Mouse (Mus musculus) hindbrain, embryonic 13.5 days (tissue): Measurements from ENCODE around the gene Akap12. TPM values are rescaled to one million over a fixed set of nuclear protein-coding genes. Genes with fewer than 3 reads are reported as not detected.

Experiments
- ATAC-seq: fragments of 200-750 bp; cut with Nextera tagmentation; 2 replicates; pipeline ENCODE4 v1.8.0; 2017; ENCODE audit warnings: moderate TSS enrichment; ENCODE audit not compliant: low FRiP score
- H3K27ac ChIP-seq: fragments of 300-500 bp; sonication (generic); 2 replicates; pipeline ENCODE4 v1.5.1; 2015; ENCODE audit warnings: inconsistent platforms, mild to moderate bottlenecking, moderate library complexity
- H3K27me3 ChIP-seq: fragments of 300-500 bp; sonication (generic); 2 replicates; pipeline ENCODE4 v1.6.1; 2015; ENCODE audit warnings: mild to moderate bottlenecking, inconsistent platforms
- H3K36me3 ChIP-seq: fragments of 300-500 bp; sonication (generic); 2 replicates; pipeline ENCODE4 v1.6.1; 2015; ENCODE audit warnings: mild to moderate bottlenecking, inconsistent platforms
- H3K4me1 ChIP-seq: fragments of 300-500 bp; sonication (generic); replicated peaks from 2 replicates; pipeline ENCODE4 v1.6.1; 2015; ENCODE audit warnings: inconsistent platforms
- H3K4me2 ChIP-seq: fragments of 300-500 bp; sonication (generic); 2 replicates; pipeline ENCODE4 v1.6.1; 2015; ENCODE audit warnings: inconsistent platforms, mild to moderate bottlenecking, moderate library complexity
- H3K4me3 ChIP-seq: fragments of 300-500 bp; sonication (generic); 2 replicates; pipeline ENCODE4 v1.5.1; 2015; ENCODE audit warnings: mild to moderate bottlenecking, inconsistent platforms
- H3K9ac ChIP-seq: fragments of 300-500 bp; sonication (generic); 2 replicates; pipeline ENCODE4 v1.6.1; 2015; ENCODE audit warnings: mild to moderate bottlenecking, inconsistent platforms
- H3K9me3 ChIP-seq: fragments of 300-500 bp; sonication (generic); 2 replicates; pipeline ENCODE4 v1.6.1; 2016; ENCODE audit warnings: inconsistent platforms
- WGBS: fragments of 180-500 bp; shearing (Covaris S2); methylation state at CpG from one replicate; pipeline ENCODE4 v1.1.7; 2015; 5-methylcytosine and 5-hydroxymethylcytosine counted together
- polyA plus RNA-seq: library from polyadenylated mRNA; unstranded; fragments of >200 nt; fragmentation: Nextera tagmentation; extraction: Ambion mirVana; gene quantifications from 2 replicates; pipeline ENCODE4 v1.2.1, GENCODE M21; 2015

Gene Akap12
- polyA plus RNA-seq, 1 experiment from 2014 or later = 47.8 TPM

DNA sequence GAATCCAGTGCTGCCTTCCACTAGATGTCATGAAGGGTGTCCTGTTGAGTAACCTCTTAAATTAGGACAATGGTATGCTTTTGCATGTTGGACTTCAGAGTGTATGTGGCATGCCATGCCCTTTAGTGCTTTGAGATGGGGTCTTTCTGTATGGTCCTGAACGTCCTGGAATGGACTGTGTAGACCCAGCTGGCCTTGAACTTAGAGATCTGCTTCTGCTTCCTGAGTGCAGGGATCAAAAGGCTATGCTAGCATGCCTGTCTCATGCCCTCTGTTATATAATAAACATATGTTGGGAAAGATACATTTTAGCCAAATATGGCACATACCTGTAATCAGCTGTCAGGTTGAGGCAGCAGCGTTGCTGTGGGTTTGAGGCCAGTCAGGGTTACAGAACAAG, 124.4 kb downstream of the Akap12 start:
- ATAC-seq = no peak
- Histone ChIP-seq H3K9me3 (no peaks in the 10 kb centered on the region), H3K27ac (no peak overlapping the region), H3K4me1 (peaks cover 49% of the 10 kb centered on the region), H3K9ac (peak overlapping the region; percentile 55), H3K4me2 (peak overlapping the region; percentile 94), H3K36me3 (0 out of 2 replicates have a peak, but pooled peaks cover 3% of the 10 kb centered on the region), H3K4me3 (peak overlapping the region; percentile 14; the same call in 1 of the 2 replicates), H3K27me3 (no peaks in the 10 kb centered on the region)
- 64% methylated on average over 2 of the region's 2 CpGs for WGBS

DNA sequence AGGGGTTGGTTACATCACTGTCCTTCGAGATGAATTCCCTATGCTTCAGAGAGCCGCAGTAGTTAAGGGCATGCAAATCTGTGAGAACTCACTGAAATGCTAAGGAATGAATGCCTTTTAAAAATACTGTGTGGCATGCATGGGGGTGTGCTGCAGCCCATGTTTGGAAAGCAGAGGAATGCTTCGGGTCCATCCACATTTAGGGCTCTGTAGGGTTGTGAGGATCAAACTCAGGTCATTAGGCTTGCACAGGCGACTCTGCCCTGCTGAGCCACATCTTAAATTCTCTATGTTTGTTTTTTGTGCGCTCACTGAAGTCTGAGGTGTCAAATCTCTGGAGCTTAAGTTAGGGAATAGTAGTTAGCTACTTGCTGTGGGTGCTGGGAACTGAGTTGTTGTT, 124.9 kb downstream of the Akap12 start:
- H3K27me3 ChIP-seq = no peaks in the 10 kb centered on the region
- no peak for ATAC-seq
- 78% methylated on average over 5 of the region's 5 CpGs for WGBS
- H3K4me2 ChIP-seq = peak overlapping the region; percentile 94; the same call in 1 of the 2 replicates
- 0 out of 2 replicates have a peak, but pooled peaks cover 3% of the 10 kb centered on the region for H3K36me3 ChIP-seq
- peak overlapping the region; percentile 19; the same call in 1 of the 2 replicates for H3K27ac ChIP-seq
- H3K4me1 ChIP-seq = peaks cover 44% of the 10 kb centered on the region
- 0 out of 2 replicates have a peak overlapping the region, but pooled peaks have one; percentile 15 for H3K9ac ChIP-seq
- no peaks in the 10 kb centered on the region for H3K9me3 ChIP-seq
- peak overlapping the region; percentile 2; the same call in 1 of the 2 replicates for H3K4me3 ChIP-seq

DNA sequence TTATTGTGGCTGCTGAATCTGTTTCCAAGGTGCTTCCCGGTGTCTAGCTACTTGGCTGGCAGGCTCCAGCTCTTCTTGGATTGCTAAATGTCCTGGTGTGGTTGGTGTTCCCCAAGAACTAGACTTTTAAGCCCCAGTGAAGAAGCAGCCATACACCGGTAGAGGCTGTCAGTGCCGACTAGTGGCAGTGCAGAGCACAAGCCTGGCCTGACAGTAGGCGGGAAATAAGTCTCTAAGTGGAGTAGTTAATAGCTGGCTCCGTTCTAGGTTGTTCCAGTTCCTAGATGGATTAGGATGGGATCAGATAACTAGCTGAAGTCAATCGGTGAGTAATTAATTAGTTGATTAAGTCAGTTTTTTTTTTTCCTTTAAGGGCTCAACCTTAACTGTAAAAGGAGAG, 125.7 kb downstream of the Akap12 start:
- Histone ChIP-seq H3K36me3 (peaks cover 6% of the 10 kb centered on the region), H3K9ac (no peak overlapping the region), H3K4me3 (no peak overlapping the region), H3K4me2 (peak overlapping the region; percentile 94; the same call in 1 of the 2 replicates), H3K4me1 (peaks cover 43% of the 10 kb centered on the region), H3K27me3 (no peaks in the 10 kb centered on the region), H3K27ac (no peak overlapping the region), H3K9me3 (no peaks in the 10 kb centered on the region)
- 62% methylated on average over 6 of the region's 6 CpGs for WGBS
- no peak for ATAC-seq

DNA sequence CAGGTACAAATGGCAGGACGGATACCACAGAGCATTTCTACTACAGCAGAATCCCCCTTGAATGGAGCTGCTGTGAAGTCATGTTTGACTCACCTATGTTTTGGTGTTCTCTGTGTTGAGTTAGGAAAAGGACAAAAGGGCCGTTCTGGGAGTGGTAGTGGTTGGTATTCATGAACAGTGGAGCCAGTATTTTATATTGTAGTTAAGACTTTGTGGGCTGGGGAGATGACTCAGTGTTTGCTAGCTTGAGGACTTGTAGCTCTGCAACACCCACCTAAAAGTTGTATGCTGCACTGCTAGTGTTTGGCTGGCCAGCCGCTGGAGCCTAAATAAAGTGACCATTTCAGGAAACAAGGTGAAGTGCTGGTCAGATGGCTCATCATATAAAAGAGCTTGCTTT, 129.1 kb downstream of the Akap12 start:
- WGBS = 93% methylated on average over 3 of the region's 3 CpGs
- peaks cover 20% of the 10 kb centered on the region for H3K36me3 ChIP-seq
- H3K4me3 ChIP-seq = no peak overlapping the region
- H3K9ac ChIP-seq = no peak overlapping the region
- no peak for ATAC-seq
- no peak overlapping the region for H3K4me2 ChIP-seq
- no peaks in the 10 kb centered on the region for H3K27me3 ChIP-seq
- peaks cover 27% of the 10 kb centered on the region for H3K4me1 ChIP-seq
- H3K9me3 ChIP-seq = no peaks in the 10 kb centered on the region
- no peak overlapping the region for H3K27ac ChIP-seq

DNA sequence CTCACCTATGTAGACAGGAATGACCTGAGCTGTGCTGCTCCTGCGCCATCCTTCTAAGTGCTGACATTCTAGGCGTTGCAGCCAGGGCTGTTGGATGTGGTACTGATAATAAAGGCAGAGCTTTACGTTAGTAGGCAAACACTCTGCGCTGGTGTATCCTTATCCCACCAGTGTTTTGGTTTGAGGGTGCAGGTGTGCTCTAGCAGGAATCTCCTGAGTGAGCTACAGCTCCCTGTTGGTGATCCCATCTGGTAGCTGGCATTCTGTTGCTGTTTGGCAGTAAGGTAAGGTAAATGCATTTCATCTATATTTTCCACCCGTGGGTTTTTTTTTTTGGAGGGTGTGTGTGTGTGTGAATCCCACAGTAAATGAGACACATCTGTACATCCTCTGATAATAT, 131.9 kb downstream of the Akap12 start:
- ATAC-seq = no peak
- H3K4me2 ChIP-seq = no peak overlapping the region
- no peak overlapping the region for H3K9ac ChIP-seq
- 0 out of 2 replicates have a peak, but pooled peaks cover 3% of the 10 kb centered on the region for H3K4me1 ChIP-seq
- H3K4me3 ChIP-seq = no peak overlapping the region
- no peaks in the 10 kb centered on the region for H3K9me3 ChIP-seq
- 90% methylated on average over 5 of the region's 5 CpGs for WGBS
- peaks cover 26% of the 10 kb centered on the region for H3K36me3 ChIP-seq
- no peaks in the 10 kb centered on the region for H3K27me3 ChIP-seq
- no peak overlapping the region for H3K27ac ChIP-seq

DNA sequence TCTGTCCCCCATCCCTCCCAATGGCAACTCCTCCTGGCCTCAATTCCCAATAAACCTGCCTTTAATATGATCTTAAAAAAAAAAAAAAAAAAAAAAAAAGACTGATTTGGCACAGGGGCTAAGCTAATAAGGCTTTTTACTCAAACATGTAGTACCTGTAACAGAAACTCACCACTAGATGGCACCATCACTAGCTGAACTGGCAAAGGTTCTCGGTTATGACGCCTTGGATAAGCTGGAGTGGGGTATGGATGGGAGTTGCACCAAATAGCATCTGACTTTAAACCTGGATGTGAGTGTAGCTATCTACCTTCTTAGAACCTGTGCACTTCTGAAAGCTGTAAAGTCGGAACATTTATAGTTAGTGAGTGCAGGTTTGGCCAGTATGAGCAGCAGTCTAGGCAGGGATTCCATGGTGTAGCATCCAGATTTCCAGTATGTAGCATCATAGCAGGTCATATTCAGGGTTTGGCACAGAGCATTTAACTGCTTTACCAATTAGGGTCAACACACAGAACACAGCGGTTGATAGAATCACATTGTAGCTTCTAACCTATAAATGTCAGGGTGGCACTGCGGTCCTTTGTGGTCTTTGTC, 138.8 kb downstream of the Akap12 start:
- Histone ChIP-seq H3K36me3 (peaks cover 50% of the 10 kb centered on the region), H3K4me1 (no peaks in the 10 kb centered on the region), H3K9me3 (no peaks in the 10 kb centered on the region), H3K9ac (no peak overlapping the region), H3K4me2 (no peak overlapping the region), H3K4me3 (no peak overlapping the region), H3K27ac (no peak overlapping the region), H3K27me3 (no peaks in the 10 kb centered on the region)
- ATAC-seq = peak; percentile 40
- WGBS = 65% methylated on average over 5 of the region's 5 CpGs

DNA sequence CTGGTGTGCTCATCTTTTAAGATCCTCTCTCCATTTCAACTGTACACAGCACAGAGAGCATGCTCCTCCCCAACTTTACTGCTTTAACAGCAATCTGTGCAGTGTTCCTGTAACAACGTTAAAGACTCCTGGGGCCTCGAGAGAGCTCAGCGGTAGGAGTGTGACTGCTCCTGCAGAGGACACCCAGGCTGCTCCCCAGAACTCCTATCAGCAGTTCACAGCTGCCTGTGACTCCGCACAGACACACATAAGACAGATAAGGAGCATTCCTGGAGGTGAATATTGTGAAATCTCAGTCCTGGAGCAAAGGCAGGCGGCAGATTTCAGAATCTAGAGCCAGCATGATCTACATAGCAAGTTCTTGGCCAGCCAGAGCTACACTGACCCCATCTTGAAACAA, 139.3 kb downstream of the Akap12 start:
- Histone ChIP-seq H3K36me3 (peaks cover 55% of the 10 kb centered on the region), H3K4me3 (no peak overlapping the region), H3K9ac (no peak overlapping the region), H3K27ac (no peak overlapping the region), H3K4me1 (no peaks in the 10 kb centered on the region), H3K9me3 (no peaks in the 10 kb centered on the region), H3K27me3 (no peaks in the 10 kb centered on the region), H3K4me2 (no peak overlapping the region)
- WGBS = 92% methylated on average over 5 of the region's 5 CpGs
- 0 out of 2 replicates have a peak, but pooled peaks have one; percentile 4 for ATAC-seq

DNA sequence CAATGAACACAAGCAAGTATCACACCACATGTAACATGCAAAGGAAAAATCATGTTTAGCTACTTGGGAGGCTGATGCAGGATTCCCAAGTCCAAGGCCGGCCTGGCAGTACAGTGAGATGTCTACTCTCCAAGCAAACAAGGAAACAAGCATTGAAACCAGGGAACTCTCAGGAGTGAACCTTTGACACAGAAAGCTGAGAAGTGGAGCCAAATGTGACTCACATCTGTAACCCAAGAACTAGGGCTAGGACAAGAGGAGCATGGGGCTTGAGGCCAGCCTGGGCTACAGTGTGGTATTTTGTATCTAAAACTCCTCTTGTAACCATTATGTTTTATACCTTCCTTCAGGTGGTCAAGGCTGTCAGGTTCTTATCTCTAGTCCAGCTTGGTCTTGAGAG, 141.0 kb downstream of the Akap12 start:
- no peak overlapping the region; the same call in 1 of the 2 replicates for H3K9ac ChIP-seq
- H3K27me3 ChIP-seq = no peaks in the 10 kb centered on the region
- no peak for ATAC-seq
- WGBS = 97% methylated on average over 1 of the region's 1 CpGs
- H3K36me3 ChIP-seq = peaks cover 62% of the 10 kb centered on the region
- no peak overlapping the region for H3K27ac ChIP-seq
- no peak overlapping the region for H3K4me2 ChIP-seq
- H3K4me1 ChIP-seq = no peaks in the 10 kb centered on the region
- H3K4me3 ChIP-seq = no peak overlapping the region
- no peaks in the 10 kb centered on the region for H3K9me3 ChIP-seq

Other genes with a start within 250 kb of the Akap12 start
- 15.7 and 16.0 TPM in 2 replicates for gene Zbtb2, start 121.7 kb downstream of the Akap12 start, polyA plus RNA-seq
- gene Rmnd1, start 166.0 kb downstream of the Akap12 start, polyA plus RNA-seq = 47.9 and 50.5 TPM in 2 replicates
- gene Armt1, start 166.1 kb downstream of the Akap12 start, polyA plus RNA-seq = 14.7 and 15.3 TPM in 2 replicates
- 0.23 and 0.55 TPM in 2 replicates for gene Ccdc170, start 216.1 kb downstream of the Akap12 start, polyA plus RNA-seq